Mouse (Mus musculus) Muller cell, postnatal 12 days (primary cell): ENCODE measurements around the gene Glt1d1.

Experiments used
- DNase-seq: peaks from one replicate; pipeline ENCODE4 v3.0.0-alpha.2; 2015; ENCODE audit errors: inconsistent ontology term

Glt1d1 gene

GRCm38 (mm10) chr5:127632167-127633145 lies at the start of gene Glt1d1, which contains the start of gene Slc15a4:
Gene Glt1d1 (plus strand): TSS chr5:127632262.
Gene Slc15a4 (minus strand): TSS chr5:127632897.
- peak; percentile 47 for DNase-seq

GRCm38 (mm10) chr5:127583658-127584057 lies 48.4 kb upstream of the Glt1d1 start:
- DNase-seq: no peak

GRCm38 (mm10) chr5:127587854-127588253 lies 44.2 kb upstream of the Glt1d1 start:
- DNase-seq: no peak

- DNase-seq: no peak
Measured at GRCm38 (mm10) chr5:127592406-127592805, 39.7 kb upstream of the Glt1d1 start.

- DNase-seq: no peak
Measured at GRCm38 (mm10) chr5:127592854-127593253, 39.2 kb upstream of the Glt1d1 start.

- no peak for DNase-seq
Measured at GRCm38 (mm10) chr5:127595676-127596075, 36.4 kb upstream of the Glt1d1 start.

GRCm38 (mm10) chr5:127596862-127597261 lies 35.2 kb upstream of the Glt1d1 start:
- DNase-seq: no peak

GRCm38 (mm10) chr5:127602996-127603395 lies 29.1 kb upstream of the Glt1d1 start:
- DNase-seq: no peak

- no peak for DNase-seq
Measured at GRCm38 (mm10) chr5:127607507-127607906, 24.6 kb upstream of the Glt1d1 start.

GRCm38 (mm10) chr5:127609191-127609714 lies 22.8 kb upstream of the Glt1d1 start:
- DNase-seq: no peak

GRCm38 (mm10) chr5:127610787-127611509 lies 21.1 kb upstream of the Glt1d1 start:
- peak; percentile 84 for DNase-seq

- no peak for DNase-seq
Measured at GRCm38 (mm10) chr5:127611881-127612280, 20.2 kb upstream of the Glt1d1 start.

- no peak for DNase-seq
Measured at GRCm38 (mm10) chr5:127612397-127612796, 19.7 kb upstream of the Glt1d1 start.

GRCm38 (mm10) chr5:127615459-127615858 lies 16.6 kb upstream of the Glt1d1 start:
- DNase-seq: no peak

GRCm38 (mm10) chr5:127616151-127616550 lies 15.9 kb upstream of the Glt1d1 start:
- no peak for DNase-seq

GRCm38 (mm10) chr5:127616884-127617635 lies 15.0 kb upstream of the Glt1d1 start:
- DNase-seq: peak; percentile 98

- no peak for DNase-seq
Measured at GRCm38 (mm10) chr5:127618834-127619233, 13.2 kb upstream of the Glt1d1 start.

GRCm38 (mm10) chr5:127620371-127620770 lies 11.7 kb upstream of the Glt1d1 start:
- DNase-seq: no peak

- no peak for DNase-seq
Measured at GRCm38 (mm10) chr5:127621108-127621507, 11.0 kb upstream of the Glt1d1 start.

- DNase-seq: no peak
Measured at GRCm38 (mm10) chr5:127624427-127625213, 7.4 kb upstream of the Glt1d1 start.

- no peak for DNase-seq
Measured at GRCm38 (mm10) chr5:127627242-127627641, 4.8 kb upstream of the Glt1d1 start.
